Mouse (Mus musculus) cerebellum, postnatal 4 days (tissue): Measurements from ENCODE around the gene Slc23a3.

ENCODE experiments used
- DNase-seq, 2 experiments: peaks; one replicate each; pipeline ENCODE4 v3.0.0; 2022; ENCODE audit warnings: low spot score in 2 of 2, mixed read lengths in 1 of 2

Gene Slc23a3

DNA sequence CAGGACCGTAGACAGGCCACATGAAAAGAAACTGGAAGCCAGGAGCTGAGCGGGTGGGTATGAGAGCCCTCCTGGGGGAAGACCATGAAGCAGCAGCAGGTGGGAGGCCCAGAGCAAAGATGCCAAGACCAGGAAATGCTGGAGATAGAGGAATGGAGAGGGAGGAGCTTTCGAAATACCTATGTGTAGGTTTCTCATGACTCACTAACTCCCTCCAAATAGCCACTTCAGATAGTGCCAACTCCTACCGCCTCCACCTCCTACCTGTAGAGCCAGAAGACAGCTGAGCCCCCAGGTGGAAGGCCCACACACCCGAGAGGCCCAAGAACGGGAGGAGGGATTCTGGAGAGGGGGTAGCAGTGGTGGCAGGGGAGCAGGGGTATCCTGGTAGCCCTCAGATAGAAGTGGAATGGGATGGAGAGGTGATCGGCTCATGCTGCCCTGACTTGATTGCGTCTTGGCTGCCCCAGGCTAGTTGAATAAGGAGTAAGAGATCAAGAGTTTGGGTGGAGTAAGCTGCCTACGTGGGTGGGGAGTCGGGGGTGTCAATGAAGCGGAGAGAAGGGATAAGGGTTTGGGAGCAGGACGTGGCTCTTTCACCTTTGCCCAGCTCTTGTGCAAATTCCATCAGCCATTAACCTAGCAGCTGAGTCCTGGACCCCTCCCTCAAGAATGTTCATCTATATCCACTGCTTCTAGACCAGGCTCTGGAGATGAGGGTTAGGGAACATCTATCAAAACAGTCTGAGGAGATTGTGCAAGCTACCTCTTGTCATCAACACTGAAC, at the start of gene Slc23a3:
Slc23a3 (minus strand) TSS at position 470 of the 787 bp plus-strand sequence.
- no peak for DNase-seq

DNA sequence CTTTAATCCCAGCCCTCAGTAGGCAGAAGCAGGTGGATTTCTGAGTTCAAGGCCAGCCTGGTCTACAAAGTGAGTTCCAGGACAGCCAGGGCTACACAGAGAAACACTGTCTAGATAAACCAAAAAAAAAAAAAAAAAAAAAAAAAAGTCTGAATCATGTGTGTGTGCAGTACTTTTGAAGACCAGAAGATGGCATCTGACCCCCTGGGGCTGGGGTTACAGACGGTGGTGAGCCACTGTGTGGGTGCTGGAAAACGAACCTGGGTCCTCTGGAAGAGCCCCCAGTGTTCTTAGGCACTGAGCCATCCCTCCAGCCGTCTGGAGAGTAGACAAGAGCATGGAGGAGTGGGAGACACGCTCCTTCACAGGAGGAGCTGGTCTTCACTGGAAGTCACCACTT, 48.5 kb upstream of the Slc23a3 start:
- DNase-seq: no peak

- DNase-seq: no peak
Observed at GRCm38 (mm10) chr1:75181377-75181870, 47.7 kb upstream of the Slc23a3 start.

DNA sequence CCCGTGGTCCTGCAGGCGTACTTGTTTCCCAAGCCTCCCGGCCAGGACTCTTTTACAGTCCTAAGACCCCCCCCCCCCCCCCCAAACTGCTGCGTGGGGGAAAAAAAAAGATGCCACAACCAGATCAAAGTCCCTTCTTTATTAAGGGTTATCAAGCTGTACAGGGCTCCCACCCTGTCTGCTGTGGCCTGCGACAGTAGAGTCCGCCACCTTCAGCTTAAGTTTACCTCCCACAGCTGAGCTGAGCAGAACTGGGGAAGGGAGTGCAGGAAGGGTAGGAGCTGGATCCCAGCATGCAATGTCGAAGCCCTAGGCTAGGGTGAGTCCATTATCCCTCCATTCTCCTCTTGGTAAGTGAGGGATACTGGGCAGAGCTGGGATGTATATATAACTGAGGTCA, 47.1 kb upstream of the Slc23a3 start:
- no peak for DNase-seq

DNA sequence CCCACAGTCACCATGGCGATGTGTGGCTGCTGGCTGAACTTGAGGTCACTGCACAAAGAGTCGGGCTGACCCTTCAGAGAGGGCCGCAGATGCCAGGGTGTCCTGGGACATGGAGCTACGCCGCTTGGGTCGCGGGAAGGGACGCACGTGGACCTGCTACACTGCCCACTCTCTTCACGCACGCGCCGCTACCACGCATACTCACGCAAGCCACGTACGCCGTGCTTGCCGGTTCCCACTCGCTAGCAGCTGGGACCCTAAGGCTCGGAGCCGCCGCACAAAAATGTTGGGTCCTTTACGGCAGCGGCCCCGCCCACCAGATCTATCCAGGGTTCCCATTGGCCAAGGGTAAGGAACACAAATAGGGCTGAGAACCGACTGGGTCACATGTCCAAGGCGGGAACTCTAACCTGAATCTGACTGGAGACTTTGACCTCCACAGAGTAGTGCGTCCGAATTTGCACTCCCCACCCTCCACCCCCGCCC, 46.5 kb upstream of the Slc23a3 start, which contains the start of gene Abcb6:
Abcb6 (minus strand) TSS at position 288 of the 486 bp plus-strand sequence.
- peak; percentile 68 to 85 for DNase-seq

GRCm38 (mm10) chr1:75179334-75180104, 45.8 kb upstream of the Slc23a3 start:
- DNase-seq: peak; percentile 42 to 86

- peak; percentile 81 to 93 for DNase-seq
Observed at GRCm38 (mm10) chr1:75168472-75169464, 35.1 kb upstream of the Slc23a3 start, which contains the start of gene Zfand2b. Zfand2b (plus strand) TSS chr1:75168646.

- DNase-seq: no peak
Observed at GRCm38 (mm10) chr1:75168093-75168471, 34.4 kb upstream of the Slc23a3 start.

DNA sequence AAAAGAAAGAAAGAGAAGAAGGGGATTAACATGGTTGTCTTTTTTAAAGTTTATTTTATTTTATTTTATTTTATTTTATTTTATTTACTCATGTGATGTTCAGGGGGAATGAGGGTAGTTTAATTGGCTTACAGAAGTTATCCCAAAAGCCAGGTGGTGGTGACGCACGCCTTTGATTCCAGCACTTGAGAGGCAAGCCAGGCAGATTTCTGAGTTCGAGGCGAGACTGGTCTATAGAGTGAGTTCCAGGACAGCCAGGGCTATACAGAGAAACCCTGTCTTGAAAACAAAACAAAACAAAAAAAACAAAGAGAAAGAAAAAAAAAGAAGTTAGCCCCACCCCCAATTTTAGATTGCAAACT, 26.5 kb upstream of the Slc23a3 start:
- no peak for DNase-seq

- no peak for DNase-seq
Observed at GRCm38 (mm10) chr1:75159540-75160255, 26.0 kb upstream of the Slc23a3 start.

DNA sequence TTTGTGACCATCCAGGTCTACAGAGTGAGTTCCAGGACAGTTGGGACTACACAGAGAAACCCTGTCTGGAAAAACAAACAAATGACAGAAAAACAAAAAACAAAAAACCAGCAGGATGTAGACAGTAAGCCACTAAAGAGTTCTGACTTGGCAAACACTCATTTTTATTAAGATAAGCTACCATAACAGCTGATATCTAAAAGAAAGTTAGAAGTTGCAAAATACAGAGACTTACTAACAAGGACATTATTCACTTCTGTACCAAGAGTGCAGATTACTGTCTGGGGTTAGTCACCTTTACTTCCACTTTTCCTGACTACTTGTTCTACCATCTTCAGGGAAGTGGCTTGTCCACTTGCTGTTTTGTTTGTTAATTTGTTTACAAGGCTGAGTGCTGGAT, 25.3 kb upstream of the Slc23a3 start:
- no peak for DNase-seq

DNA sequence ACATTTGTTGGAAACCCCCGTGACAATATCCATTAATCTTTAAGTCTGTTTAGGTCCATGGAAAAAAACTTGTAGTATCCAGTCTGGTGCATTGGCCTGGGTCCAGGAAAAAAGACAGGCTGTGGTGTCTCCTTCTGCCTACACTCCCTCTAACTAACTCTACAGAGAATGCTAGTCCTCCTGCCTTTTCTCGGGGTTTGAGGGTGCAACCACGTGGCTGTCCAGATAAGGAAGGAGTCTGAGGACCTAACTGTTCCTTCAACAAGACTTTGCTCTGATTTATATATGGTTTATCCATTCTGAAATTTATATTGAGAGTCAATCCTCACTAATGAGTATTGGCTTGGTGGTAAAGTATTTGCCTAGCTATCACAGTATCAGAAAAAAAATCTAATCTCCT, 22.1 kb upstream of the Slc23a3 start:
- DNase-seq: no peak

DNA sequence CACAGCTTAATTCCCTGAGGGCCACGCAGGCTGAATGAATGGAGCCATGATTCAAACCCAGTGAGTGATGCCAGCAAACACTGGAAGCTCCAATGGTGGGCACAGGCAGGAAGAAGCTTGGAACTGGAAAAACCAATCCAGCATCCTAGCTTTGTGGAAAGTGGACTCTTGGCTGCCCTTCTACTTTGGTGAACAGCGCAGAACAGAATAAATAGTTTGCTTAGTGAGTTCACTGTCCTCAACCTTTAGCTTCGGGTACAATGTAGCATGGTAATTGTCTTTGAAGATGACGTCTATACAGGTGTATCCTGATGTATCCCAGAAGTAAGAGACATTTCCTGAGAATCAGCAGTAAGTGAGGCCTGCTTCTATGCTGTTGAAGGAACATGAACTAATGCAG, 15.0 kb upstream of the Slc23a3 start:
- DNase-seq: no peak

DNA sequence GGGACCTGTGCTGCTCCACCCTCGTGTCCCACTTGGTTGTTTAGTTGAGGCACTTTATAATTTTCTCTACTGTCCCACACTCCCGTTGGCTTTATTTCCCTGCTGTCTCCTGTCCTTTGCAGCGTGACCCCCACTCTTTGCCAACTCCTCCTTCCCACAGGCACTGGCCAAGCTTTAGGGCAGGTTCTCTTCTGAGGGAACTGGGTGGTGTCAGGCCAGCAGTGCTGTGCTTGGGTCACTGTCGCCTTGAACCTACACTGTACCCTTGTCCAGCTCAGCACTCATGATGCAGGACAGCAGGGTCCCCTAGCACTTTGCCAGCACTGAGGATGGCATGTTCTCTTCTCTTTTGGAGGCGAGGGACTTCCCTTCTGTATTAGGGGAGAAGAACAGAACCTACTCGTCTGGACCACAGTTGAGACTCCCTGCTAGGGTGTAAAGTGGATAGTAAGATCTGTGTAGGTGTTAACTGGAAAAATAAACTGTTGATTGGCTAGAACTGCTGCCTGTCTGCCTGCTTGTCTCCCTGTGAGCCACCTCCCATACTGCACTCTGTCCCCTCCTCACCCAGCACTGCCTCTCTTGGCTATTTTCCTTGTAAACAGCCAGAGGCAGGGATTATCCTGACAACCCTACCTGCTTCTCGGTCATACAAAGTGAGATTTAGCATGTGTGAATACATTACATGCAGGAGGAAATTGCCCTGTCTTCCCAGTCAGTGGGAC, 13.9 kb upstream of the Slc23a3 start:
- no peak for DNase-seq

GRCm38 (mm10) chr1:75145589-75145988, 11.9 kb upstream of the Slc23a3 start:
- DNase-seq: no peak

DNA sequence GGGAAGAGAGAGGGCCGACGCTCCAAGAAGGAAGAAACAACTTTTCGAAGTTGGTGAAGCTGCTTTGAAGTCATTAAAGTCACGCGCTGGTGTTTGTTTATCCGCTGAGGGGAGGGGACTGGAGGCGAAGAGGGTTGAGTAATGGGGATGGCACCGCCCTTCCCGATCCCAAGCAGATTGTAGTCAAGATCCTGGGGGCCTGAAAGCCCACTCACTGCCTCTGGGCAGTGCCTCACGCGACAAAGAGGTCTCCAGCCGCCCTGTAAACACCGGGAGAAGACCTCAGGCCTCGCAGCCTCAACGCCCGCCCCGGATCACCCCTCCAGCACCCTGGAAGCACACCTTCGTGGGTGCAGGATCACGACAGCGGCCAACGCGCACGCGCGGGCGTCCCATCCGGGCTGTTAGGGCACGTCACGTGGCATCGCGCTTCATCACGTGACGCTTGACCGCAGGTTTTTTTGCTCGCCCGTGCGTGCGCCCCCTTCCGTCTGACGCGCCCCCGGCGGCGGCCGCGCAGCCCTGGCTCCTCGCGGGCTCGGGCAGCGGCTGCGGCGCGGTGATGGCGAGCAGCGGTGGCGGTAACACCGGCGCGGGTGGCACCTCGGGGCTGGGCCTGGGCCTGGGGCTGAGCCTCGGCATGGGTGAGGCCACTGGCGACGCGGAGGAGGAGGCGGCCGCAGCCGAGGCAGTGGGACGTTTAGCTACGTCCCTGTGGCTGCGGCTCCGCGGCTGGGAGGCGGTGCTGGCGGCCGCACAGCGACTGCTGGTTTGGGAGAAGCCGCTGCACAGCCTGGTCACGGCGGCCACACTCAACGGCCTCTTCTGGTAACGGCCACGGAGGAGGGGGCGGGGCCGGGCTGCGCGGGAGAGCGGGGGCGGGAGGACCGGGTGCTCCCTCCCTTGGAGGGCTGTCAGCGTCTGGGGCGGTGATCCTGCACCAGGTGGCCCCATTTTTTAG, 8.9 kb upstream of the Slc23a3 start, which contains the start of the genes Cnppd1 and Retreg2:
Cnppd1 (minus strand) TSS at position 411 of the 961 bp plus-strand sequence.
Retreg2 (plus strand) TSS at position 478 of the 961 bp plus-strand sequence.
- peak; percentile 94 to 95 for DNase-seq

GRCm38 (mm10) chr1:75141486-75142190, 7.9 kb upstream of the Slc23a3 start:
- DNase-seq: peak in 1 of 2 experiments; percentile 42
